Mouse (Mus musculus) heart, postnatal 4 days (tissue): ENCODE results near the gene Fndc1. TPM values are rescaled to one million over a fixed set of nuclear protein-coding genes. Genes with fewer than 3 reads are reported as not detected.

Experiments
- microRNA-seq, 2 experiments: library from miRNA; unstranded; fragments of <30 nt; microRNA quantifications; one replicate each; pipeline ENCODE4 v1.2.0; 2021 to 2022
- total RNA-seq, 2 experiments: library from RNA; stranded (reverse); gene quantifications; 2 replicates each; pipeline ENCODE4 v1.2.3; 2021

Fndc1 gene
- total RNA-seq, 2 experiments from 2014 or later, result 96.0 to 105 TPM

Small RNA genes within 50 kb of the gene (microRNA-seq; reads per million reads assigned to microRNA genes)
- gene Gm25872, result 0 reads per million in 2 experiments

Other genes starting within 250 kb of the Fndc1 start
- gene Tagap, start 98.7 kb upstream of the Fndc1 start, total RNA-seq, result 1 to 10 TPM; 1.9 to 2.5 TPM
- gene Rsph3a, start 118.3 kb upstream of the Fndc1 start, total RNA-seq, result 10 to 100 TPM; 41.3 to 44.9 TPM